Mouse (Mus musculus) thymus, postnatal 36 days (tissue): Measurements from ENCODE around the gene Dlec1.

Experiments used
- DNase-seq, 2 experiments: peaks; one replicate each; pipeline ENCODE4 v3.0.0; 2022; ENCODE audit warnings: mixed read lengths in 2 of 2

The Dlec1 gene

DNA sequence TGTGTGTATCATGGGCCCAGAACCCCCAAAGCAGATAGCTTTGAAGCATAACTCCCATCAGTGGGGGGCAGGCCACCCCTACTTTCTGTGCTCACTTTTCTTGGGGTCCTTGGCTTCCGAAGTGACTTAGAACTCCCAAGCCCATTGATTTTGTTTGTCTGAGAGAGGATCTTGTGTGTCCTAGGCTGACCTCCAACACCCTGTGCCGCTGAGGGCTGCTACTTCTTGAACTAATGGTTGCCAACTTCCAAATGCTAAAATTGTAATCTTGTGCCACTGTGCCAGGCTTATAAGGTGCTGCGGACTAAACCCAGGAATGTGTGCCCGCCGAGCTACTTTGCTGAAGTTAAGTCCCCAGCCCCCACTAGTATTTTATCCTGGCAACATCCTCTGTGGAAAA lies 11.8 kb upstream of the Dlec1 start:
- DNase-seq: no peak

DNA sequence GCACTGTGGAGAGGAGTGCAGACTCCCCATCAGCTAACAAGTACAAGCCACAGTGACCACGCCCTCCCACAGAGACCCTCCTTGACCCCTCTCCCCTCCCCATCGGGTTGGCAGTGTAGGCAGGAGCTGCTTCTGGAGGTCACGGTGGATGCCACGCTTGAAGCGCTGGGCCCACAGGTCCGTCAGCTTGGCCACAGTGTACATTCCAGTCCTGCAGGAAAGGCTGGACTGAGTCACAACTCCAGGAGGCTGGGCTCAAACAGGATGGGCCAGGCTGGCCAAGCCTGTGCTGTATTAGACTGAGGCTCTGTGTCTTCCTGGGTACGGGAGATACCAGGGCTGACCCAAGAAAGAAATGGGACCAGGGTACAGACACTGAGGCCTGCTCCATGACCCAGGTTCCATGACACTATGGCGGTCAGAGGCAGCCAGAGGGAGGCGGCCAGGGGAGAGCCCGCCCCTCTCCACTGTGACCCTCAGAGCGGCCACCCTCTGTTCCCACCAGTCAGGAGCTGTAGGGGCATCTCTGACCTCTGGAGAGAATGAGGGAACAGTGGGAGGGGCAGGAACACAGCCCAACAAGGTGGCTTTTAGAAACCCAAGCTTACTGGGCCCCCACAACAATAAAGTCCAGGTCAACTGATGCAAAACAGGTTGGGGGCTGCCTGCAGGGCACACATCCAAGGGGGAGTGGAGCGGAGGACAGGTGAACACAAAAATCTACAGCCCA lies 10.5 kb upstream of the Dlec1 start:
- no peak for DNase-seq

DNA sequence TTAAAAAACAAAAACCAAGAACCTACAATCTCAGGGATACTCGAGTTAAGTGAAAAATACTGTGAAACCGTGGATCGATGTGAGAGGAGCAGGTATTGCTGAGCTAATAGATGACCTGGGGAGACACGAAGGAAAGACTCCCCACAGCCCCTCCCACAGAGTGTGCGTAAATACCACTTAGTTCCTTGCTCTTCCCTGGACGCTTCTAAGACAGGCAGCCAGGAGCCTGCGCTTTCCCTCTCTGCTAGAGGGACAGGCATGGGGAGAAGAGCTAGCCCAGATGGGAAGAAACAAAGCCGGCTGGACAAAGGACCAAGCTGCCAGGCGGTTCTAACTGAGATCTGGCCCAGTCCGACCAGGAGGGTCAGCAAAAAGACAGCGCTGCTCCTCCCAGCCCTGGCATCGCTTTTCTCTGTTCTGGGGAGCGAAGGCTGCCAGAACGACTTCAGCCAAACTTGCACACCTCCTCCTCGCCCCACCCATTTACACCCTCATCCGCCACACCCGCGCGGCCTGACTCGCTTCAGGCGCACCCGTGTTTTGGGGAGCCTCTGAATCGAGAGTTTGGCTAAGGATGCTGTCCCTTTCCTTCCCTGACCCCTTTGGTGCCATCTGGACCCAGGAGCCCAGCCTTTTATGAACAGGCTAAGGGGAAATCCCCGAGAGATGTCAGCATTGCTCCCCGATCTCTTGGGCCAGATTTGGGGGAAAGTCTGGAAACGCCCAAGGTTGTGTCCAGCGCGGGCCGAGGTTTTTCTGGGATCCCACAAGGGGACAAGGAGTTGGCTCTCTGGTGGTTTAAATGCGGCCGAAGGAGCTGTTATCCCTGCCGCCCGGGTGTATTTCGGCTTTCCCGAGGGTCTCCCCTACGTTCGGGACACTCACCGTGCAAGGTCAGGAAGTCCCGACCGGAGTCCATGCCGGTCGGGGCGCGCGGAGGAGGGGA lies 9.5 kb upstream of the Dlec1 start:
- no peak for DNase-seq

DNA sequence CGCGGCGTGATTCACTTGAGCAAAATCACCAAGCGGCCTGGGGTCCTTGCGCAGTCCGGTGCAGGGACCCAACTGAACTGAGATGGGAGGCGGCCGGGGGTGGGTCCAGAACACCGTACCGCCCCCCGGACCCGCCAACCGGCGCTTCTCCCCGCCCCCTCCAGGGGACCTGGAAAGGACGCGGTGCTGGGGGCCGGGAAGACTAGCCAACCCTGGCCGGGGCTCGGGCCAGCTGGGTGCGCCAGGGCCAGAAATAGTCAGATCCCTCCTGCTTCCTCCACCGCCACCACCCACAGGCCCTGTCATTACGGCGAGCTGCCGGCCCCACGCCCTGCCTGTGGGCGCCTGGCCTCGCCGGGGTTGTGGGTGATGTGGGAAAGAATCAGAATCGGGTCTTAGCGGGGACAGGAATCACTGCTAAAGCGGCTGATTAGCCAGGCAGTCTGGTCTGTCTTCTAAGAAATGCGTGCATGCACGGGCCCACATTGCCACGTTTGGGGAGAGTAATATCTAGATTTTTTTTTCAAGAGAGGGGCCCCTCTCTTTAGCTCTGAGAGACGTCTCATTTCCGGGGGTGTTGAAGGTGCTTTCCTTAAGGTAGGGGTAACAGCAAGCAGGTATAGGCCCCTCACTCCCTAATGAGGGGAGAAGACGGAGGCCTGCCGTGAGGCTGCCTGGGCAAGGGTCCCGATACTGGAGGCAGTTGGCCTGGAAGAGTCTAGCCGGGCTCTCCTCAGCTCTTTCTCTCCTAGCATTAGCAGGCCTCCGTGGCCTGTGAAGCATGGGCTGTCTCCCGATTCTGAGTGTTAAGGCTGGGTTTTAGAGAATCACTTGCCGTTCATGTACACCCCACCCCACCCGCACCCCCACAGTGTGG lies 8.6 kb upstream of the Dlec1 start, which contains the start of gene Plcd1:
Gene Plcd1, minus strand, starts transcription at position 84 of the 877 bp plus-strand sequence.
- DNase-seq: peak in 1 of 2 experiments; percentile 26

DNA sequence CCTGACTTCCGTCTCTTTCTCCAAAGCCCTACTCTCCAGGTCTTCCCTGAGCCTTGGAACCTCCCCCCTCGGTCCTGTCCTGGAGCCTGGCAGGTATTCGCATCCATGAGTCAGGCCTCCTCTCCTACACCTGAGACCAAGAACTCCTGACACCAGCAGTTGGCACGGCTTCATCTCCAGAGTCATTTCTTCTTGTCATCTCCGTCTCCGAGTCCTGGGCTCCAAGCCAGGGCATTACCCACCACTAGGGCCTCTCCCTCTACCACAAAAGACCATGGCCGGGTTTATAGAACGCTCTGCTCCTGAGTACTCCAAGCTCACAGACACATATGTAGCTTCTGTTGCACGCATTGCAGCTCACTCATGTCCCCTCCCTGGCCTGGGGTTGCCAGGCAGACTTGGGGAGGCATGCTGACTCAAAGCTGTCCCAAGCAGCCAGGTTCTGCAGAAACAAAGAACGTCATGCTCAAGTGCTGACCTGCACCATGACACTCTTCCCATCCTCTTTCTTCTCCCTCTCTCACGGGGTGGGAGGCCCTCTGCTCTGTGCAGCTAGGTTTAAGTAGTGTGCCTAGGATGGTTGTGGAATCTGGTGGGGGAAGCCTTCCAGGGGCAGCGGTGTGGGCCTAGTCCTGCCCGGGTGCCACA lies 7.7 kb upstream of the Dlec1 start:
- DNase-seq: no peak

DNA sequence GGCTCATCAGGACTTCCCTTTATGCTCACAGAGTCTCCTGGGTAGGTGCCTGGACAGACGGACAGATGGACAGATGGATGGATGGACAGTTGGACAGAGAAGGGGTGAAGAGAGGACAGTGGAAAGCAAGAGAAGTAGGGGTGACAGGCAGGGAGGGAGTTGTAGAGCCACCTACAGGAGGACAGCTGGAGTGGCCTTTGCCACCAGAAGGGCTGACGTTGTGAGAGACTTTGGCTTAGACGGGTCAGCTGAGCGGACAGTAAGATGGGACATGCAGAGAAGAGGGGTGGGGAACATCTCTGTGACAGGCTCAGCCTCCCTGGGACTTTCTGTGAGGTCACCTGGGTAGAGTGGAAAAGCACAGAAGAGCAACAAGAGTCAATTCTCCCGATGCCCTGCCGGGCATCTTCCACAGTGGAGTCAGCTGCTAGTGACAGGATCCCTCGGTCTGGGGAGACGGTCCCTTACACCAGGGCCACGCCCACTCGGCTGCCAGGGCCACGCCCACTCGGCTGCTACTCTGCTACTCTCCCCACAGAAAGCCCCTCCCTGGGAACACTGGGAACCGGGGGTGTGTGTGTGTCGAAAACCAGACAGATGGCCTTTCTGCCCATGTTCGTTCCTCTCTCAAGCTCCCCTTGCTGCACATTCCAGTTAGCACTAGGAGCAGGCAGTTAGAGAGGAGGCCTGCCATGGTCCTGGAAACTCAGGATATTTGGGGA lies 1.9 kb upstream of the Dlec1 start:
- DNase-seq: peak; percentile 13 to 47

DNA sequence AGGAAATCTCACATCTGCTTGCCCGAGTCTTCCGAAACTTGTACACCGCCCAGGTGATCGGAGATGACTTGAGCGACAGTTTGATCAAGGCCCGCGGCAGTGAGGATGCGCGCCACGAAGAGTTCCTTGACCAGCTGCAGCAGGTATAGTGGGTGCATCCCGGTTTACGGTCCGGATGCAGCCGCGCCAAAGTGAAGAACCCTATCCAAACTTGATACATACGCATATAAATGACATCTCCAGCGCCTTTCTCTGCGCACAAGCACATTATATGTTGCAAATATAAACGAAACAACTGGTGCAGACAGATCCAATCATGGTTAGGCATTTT lies 470 bp downstream of the Dlec1 start:
- DNase-seq: no peak

DNA sequence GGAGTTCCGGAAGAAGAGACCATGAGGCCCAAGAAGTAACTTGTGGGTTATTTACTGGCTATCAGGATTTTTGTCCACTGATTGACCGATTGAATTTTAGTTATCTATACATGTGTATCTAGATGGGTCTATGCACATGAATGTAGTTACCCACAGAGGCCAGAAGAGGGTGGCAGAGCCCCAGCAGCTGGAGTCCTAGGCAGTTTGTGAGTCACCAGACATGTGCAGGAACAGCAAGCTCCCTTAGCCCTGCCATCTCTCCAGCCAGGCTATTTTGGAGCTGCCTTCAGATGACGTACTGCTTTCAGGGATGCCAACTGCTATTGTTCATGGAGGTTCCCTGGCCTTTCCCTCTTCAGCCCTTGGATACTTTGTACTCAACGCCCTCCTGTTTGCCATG lies 5.3 kb downstream of the Dlec1 start:
- DNase-seq: no peak

DNA sequence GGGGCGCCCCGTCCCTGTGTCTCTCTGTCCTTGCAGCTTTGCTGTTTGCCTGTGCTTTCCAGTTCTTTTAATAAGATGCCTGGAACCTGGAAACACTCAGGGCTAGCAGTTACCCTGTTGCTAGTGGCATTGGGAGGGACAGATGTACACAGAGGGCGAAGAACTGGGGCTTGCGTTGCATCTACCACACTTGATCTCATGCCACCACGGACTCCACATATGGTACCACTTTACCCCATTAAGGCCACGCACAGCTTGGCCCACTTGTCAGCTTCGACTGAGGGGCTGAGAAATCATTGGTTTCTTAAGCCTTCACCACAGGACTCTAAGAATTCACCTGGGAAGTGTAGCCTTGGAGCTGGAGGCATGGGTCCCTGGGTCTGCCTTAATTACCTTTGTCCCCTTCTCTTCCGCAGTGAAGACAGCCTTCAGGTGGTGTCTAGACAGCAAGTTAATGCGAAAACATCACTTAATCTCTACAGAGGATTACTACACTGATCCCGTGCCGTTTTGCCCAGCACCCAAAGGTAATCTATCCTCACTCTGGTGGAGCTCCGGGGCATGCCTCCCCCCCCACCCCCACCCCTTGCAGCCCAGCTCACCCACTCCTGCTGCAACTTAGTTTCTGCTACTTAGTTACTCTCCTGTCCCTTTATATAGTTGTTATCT lies 7.5 kb downstream of the Dlec1 start:
- no peak for DNase-seq

DNA sequence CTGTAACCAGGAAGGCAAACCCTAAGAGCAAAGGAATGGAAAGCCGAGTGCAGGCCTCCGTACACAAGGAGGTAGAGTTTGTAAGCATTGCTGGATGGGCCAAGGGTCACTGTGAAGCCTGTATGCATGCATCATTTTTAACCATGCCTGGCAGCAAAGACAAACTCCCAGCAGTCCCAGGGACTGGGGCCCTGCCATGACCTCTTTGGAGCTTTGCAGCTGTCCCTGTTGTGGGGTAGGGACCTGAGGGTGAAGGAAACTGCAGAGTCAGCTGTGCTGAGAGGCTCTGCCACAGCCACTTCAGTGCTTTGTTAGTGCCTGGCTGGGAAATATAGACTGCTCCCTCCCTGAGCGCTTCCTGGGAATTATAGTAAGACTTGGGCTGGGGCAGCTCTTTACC lies 8.4 kb downstream of the Dlec1 start:
- DNase-seq: no peak

DNA sequence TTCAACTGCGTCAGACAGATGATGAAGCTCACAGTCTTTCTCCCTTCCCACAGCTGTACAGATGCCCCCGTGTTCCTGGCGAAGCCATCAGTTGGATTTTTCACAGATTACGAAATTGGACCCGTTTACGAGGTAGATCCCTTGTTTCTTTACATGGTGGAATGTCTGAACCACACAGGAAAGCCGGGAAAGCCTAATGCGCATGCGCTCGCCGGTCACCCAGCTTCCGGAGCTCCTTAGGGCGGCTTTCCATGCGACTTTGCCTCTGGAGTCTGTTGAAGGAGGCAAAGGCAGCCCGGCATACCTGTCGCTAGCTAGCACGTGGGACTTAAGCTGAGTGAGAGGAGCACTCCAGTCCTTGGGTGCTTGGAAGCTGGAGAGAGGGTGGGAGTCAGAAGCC lies 12.6 kb downstream of the Dlec1 start:
- DNase-seq: no peak

DNA sequence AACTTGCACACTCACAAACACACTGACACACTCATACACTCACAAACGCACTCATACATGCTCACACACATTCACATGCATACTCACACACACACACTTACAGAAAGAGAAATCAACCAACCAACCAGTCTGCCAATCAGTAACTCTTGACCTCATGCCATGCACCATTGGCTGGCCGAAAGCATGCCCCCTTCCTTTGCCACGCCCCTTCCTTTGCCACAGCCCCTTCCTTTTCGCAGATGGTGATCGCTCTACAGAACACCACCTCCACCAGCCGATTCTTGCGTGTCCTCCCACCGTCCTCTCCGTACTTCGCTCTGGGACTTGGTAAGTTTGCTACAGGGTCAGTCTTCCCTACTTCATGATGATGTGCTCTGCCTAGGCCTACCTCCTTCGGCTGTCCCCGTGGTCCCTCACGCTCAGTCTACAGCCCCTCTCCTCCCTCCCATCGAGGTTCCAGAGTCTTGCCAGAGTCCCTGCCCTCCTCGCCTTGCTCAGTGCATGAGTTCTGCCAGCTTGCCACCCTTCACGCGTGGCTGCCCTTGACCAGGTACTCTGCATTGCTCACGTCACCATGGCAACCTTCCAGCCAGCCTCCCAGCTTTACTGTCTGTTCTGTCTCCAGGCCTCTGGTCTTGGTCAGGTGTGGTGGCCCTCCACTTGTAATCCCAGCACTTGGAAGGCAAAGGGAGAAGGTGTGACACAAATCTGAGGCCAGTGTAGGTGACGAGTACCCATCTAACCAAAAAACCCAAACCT lies 17.3 kb downstream of the Dlec1 start:
- no peak for DNase-seq

DNA sequence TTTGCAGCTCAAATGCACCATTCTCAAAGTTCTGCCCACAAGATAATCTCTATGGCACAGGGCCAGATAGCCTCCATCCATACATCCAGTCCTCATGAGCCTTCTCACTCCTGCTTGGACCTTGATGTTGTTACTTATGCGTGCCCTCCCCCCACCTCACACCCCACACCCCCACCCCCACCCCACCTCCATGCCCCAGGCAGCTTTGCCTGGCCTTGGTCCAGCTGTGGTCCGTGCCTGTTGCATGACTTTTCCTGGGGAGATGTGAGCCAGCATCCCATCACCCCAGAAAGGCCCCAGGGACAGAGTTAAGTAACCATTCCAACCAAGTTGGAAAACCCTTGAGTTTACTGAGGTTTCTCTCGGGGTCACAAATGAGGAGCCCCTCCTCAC lies 17.9 kb downstream of the Dlec1 start:
- DNase-seq: no peak

DNA sequence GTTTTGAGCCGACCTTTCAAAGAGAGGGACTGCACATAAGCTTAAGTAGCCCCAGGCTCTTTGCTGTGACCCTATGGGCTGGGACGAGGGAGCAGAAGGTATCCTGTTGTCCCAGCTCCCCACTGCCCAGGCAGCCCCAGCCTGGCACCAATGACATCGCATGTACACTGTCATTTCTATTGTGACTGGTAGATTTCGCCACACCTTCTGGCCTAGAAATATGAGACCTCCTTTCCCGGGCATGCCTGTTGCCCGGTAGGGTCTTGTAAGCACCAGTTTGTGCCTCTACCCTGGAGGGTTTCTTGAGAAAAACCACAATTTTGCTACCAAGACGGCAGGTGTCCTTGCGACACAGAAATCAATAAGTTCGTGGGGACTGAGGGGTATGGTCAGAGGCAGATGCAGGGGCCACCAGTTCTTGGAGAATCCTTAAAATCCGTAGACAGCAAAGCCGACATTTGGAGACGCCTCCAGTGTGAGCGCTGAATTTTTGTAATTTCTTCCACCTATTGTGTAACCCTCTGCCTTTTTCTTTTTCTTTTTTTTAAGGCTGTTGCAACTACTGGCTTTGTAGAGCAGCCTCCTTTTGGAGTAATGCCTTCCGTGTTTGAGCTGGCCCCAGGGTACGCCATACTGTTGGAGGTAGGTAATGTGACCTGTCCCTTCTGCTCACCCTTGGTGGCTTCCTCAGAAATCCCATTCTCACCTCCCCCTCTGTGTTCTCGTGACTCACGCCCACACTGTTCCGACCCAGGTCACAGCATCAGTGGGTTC lies 20.5 kb downstream of the Dlec1 start:
- DNase-seq: no peak

DNA sequence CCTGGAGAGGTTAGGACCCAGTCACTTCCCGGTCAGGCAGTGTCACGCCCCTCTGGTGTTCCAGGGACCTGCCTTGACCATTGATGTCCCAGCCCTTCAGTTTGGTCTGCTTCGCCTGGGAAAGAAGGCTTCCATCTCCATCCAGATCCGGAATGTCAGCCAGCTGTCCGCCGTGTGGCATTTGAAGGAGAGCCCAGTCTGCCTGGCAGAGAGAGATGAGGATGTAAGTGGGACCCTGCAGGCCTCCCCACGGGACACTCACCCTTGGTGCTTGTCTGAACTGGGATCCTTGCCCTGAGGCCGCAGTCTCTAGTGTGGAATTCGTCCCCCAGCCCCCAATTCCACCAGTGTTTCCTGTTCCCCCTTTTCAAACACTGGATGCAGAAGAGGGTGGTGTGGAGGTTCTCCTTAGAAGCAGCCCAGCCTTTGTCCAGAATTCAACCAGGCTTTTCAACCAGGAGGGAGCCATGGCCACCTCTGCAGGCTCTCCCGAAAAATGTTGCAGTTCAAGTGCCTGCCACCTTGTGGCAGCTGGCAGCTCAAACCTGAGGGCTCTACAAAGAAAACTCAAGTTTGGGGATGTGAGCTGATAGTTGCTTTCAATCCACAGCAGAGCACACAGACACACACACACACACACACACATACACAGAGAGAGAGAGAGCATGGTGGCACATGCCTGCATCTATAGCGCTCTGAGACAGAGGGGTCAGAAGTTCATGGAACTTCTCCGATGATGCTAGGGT lies 26.3 kb downstream of the Dlec1 start:
- DNase-seq: no peak

DNA sequence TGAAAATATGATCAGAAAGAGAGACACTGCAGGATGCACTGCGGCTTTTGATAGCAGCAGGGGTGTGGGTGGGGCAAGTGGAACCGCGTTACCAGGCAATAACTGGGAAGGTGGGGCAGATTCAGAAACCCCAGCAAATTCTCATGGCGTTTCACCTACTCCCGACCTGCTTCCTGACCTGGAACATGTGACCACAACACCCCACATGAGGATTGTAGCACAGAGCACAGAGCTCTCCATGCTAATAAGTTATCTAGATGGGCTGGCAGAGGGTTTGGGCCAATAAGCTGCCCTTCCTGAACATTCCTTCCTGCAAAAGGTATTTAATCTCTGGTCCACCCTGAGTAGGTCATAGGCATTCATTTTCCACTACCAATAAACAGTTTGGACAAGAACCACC lies 28.4 kb downstream of the Dlec1 start:
- DNase-seq: no peak

DNA sequence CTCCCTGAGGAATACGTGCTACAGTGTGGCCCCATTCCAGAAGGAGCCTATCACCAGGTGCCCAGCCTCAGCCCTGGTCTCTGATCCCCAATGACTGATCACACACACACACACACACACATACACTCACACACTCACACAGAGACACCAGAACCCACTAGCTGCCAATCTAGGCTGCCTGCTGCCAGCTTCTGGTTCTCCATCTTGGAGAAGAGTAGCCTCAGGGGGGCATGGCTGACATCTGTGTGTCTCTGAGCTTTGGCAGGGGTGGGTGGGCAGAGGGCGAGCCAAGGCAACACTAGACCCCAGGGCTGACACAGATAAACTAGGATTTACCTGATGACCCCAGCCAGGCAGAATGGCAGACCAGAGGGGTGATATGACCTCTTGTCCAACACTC lies 36.6 kb downstream of the Dlec1 start:
- DNase-seq: no peak

DNA sequence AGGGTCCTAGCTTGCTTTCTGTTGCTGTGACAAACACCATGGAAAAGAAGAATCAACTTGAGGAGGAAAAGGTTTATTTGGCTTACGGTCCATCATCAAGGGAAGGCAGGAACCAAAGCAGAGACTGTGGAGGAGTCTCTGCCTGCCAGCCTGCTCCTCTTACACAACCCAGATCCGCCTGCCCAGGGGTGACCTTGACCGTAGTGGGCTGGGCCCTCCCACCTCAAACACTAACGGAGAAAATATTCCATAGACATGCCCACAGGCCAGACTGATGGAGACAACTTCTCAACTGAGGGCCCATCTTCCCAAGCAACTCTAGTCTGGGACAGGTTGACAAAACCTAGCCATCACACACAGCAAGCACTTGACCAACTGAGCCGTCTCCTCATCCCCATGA lies 39.8 kb downstream of the Dlec1 start:
- DNase-seq: no peak

DNA sequence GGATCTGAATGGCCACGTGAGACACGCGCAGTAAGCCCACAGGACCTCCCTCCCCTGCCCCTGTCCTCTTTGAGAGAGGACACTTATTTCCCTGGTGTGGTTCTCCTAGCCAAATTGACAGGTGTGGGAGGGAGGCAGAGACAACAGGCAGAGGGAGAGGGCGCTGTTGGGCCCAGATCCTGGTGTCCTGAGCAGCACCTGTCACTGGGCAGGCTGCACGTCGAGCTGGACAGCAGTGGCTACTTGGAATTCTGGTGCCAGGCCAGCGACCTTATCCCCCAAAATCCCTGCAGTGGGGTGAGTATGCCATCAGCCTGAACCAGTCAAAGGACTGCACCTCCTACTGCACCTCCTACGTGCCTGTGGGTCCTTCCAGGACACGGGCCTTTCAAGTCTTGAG lies 41.1 kb downstream of the Dlec1 start:
- DNase-seq: no peak
